Mouse (Mus musculus): ENCODE measurements around the gene Ddx55. TPM values are rescaled to one million over a fixed set of nuclear protein-coding genes. Genes with fewer than 3 reads are reported as not detected.

Ddx55 gene
- polyA plus RNA-seq, 1 experiment from 2014 or later, result 7.5 TPM

- WGBS, result 15% methylated on average over 9 of the region's 9 CpGs
- no peaks in the 10 kb centered on the region for H3K27me3 ChIP-seq (ENCODE audit: insufficient read depth, low read length)
- peaks cover 28% of the 10 kb centered on the region for H3K4me1 ChIP-seq (replicated peaks; ENCODE audit: insufficient read depth, low read length)
- no peak for TF ChIP-seq CTCF (IDR thresholded peaks at IDR 0.05; ENCODE audit: low read depth)
- H3K9me3 ChIP-seq (replicated peaks; ENCODE audit: low read length), result no peaks in the 10 kb centered on the region
- peak overlapping the region; percentile 61 for H3K4me2 ChIP-seq (ENCODE audit: low read length)
- DNase-seq (ENCODE audit: low spot score), result no peak
- H3K27ac ChIP-seq, result peak overlapping the region; percentile 90
- peak overlapping the region; percentile 54 for H3K9ac ChIP-seq (ENCODE audit: low read depth, low read length)
- H3K4me3 ChIP-seq (replicated peaks; ENCODE audit: low read depth, low read length), result peak overlapping the region; percentile 79
- H3K36me3 ChIP-seq (ENCODE audit: insufficient read depth, low read length), result no peaks in the 10 kb centered on the region
- no peak for ATAC-seq (replicated peaks; ENCODE audit: low FRiP score, low read depth)
These were observed 23.9 kb upstream of the Ddx55 start for GRCm38 (mm10) chr5:124528791-124529190.

DNA sequence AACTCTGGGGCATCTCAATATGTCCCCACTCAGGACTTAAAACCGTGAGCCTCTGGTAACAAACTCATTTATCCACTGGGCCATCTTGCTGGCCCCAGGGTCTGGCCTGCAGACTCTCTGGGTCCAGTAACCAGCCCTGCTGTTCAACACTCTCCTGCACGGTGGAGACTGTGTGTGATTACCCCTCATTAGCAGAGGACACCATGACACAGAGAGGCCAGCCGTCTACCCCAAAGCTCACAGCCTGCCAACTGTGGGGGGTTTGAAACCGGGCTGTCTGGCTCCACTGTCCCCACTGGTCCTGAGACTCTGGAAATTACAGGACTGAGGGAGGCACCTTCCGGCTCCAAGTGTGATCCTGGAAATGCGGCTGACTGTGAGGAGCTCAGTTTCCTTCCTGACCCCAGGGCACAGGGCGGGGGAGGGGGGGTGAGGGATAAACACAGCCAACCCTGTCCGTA lies 23.4 kb upstream of the Ddx55 start:
- peak; percentile 2; the same call in 1 of the 2 replicates for ATAC-seq (replicated peaks; ENCODE audit: low FRiP score, low read depth)
- H3K4me2 ChIP-seq (ENCODE audit: low read length), result peak overlapping the region; percentile 61
- peak overlapping the region; percentile 90 for H3K27ac ChIP-seq
- WGBS, result 11% methylated on average over 8 of the region's 8 CpGs
- H3K36me3 ChIP-seq (ENCODE audit: insufficient read depth, low read length), result no peaks in the 10 kb centered on the region
- H3K27me3 ChIP-seq (ENCODE audit: insufficient read depth, low read length), result no peaks in the 10 kb centered on the region
- TF ChIP-seq CTCF (IDR thresholded peaks at IDR 0.05; ENCODE audit: low read depth), result no peak
- H3K9me3 ChIP-seq (replicated peaks; ENCODE audit: low read length), result no peaks in the 10 kb centered on the region
- H3K4me1 ChIP-seq (replicated peaks; ENCODE audit: insufficient read depth, low read length), result peaks cover 28% of the 10 kb centered on the region
- H3K4me3 ChIP-seq (replicated peaks; ENCODE audit: low read depth, low read length), result peak overlapping the region; percentile 79
- peak overlapping the region; percentile 54 for H3K9ac ChIP-seq (ENCODE audit: low read depth, low read length)
- no peak for DNase-seq (ENCODE audit: low spot score)

GRCm38 (mm10) chr5:124529697-124530096 lies 23.0 kb upstream of the Ddx55 start:
- Histone ChIP-seq H3K9me3 (replicated peaks; ENCODE audit: low read length) (no peaks in the 10 kb centered on the region), H3K4me3 (replicated peaks; ENCODE audit: low read depth, low read length) (peak overlapping the region; percentile 79), H3K27ac (peak overlapping the region; percentile 90), H3K4me1 (replicated peaks; ENCODE audit: insufficient read depth, low read length) (peaks cover 28% of the 10 kb centered on the region), H3K9ac (ENCODE audit: low read depth, low read length) (peak overlapping the region; percentile 80; the same call in 1 of the 2 replicates), H3K36me3 (ENCODE audit: insufficient read depth, low read length) (no peaks in the 10 kb centered on the region), H3K27me3 (ENCODE audit: insufficient read depth, low read length) (no peaks in the 10 kb centered on the region), H3K4me2 (ENCODE audit: low read length) (peak overlapping the region; percentile 61)
- DNase-seq (ENCODE audit: low spot score), result no peak
- no peak for TF ChIP-seq CTCF (IDR thresholded peaks at IDR 0.05; ENCODE audit: low read depth)
- 26% methylated on average over 8 of the region's 8 CpGs for WGBS
- no peak for ATAC-seq (replicated peaks; ENCODE audit: low FRiP score, low read depth)

DNA sequence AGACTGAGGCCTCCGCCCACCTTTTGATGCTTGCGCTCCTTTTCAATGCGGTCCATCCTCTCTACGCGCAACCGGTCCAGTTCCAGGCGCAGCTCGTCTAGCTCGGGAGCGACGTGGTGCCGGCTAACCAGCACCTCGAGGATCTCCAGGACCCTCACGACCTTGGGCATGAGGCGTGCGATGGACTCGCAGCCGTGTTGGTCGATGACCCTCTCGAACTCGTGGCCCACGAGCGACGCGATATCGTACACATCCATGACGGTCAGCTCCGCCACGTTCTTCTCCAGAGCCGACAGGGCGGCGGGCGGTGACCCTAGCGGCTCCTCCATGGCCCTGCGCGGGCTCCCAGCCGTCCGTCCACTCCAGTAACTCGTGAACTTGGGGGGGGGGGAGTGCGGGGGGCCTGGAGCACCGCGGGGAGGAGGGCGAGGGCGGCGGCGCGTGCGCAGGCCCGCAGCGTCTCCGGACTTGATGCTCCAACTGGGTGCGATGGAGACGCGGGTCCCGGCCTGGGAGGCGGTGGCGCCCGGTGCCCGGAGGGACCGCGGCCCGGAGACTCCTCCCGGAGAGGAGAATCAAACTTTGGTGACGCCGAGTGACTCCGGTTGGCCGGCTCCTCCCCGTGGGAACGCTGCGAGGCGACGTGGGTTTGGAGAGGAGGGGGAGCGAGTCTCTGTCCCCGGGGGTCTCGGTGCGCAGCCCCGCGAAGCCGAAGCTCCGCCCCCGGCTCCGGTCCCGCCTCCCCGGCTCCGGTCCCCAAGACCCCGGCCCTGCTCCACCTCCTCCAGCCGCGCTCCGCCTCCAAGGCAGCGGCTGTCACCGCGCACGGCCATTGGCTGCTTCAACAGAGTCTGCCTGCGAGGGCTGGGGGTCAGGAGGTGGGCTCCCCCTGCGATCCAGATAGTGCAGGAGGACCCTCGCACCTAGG lies 21.7 kb upstream of the Ddx55 start, which contains the start of gene Rilpl1:
Rilpl1 (minus strand) TSS at position 737 of the 928 bp plus-strand sequence.
- H3K36me3 ChIP-seq (ENCODE audit: insufficient read depth, low read length), result no peaks in the 10 kb centered on the region
- under 1% methylated on average over 75 of the region's 96 CpGs for WGBS
- no peaks in the 10 kb centered on the region for H3K27me3 ChIP-seq (ENCODE audit: insufficient read depth, low read length)
- peak; percentile 86 for DNase-seq (ENCODE audit: low spot score)
- H3K4me1 ChIP-seq (replicated peaks; ENCODE audit: insufficient read depth, low read length), result peaks cover 28% of the 10 kb centered on the region
- peak within 1 kb of the TSS; percentile 80 for H3K9ac ChIP-seq (ENCODE audit: low read depth, low read length)
- H3K4me3 ChIP-seq (replicated peaks; ENCODE audit: low read depth, low read length), result peak within 1 kb of the TSS; percentile 79
- no peaks in the 10 kb centered on the region for H3K9me3 ChIP-seq (replicated peaks; ENCODE audit: low read length)
- no peak for TF ChIP-seq CTCF (IDR thresholded peaks at IDR 0.05; ENCODE audit: low read depth)
- H3K27ac ChIP-seq, result peak within 1 kb of the TSS; percentile 90
- H3K4me2 ChIP-seq (ENCODE audit: low read length), result peak within 1 kb of the TSS; percentile 61
- peak; percentile 83 for ATAC-seq (replicated peaks; ENCODE audit: low FRiP score, low read depth)

DNA sequence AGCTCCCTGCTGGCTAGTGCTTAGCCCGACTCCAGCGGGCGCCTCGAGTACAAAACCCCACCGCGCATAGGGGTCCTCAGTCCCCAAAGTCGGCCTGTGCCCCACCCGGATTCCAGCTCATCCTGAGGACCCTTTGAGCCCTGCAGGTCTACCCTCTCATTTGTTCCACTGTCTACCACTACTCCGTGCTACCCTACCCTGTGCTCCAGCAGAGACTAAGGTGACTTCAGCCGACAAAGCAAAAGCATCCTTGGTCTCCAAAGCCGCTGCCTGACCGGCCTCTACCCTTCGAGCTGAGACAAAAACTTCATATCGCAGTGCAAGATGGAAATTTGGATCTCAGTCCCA lies 21.1 kb upstream of the Ddx55 start:
- no peak for TF ChIP-seq CTCF (IDR thresholded peaks at IDR 0.05; ENCODE audit: low read depth)
- Histone ChIP-seq H3K36me3 (ENCODE audit: insufficient read depth, low read length) (no peaks in the 10 kb centered on the region), H3K27ac (peak overlapping the region; percentile 90), H3K9me3 (replicated peaks; ENCODE audit: low read length) (no peaks in the 10 kb centered on the region), H3K4me1 (replicated peaks; ENCODE audit: insufficient read depth, low read length) (peaks cover 28% of the 10 kb centered on the region), H3K4me3 (replicated peaks; ENCODE audit: low read depth, low read length) (peak overlapping the region; percentile 79), H3K27me3 (ENCODE audit: insufficient read depth, low read length) (no peaks in the 10 kb centered on the region), H3K4me2 (ENCODE audit: low read length) (peak overlapping the region; percentile 61), H3K9ac (ENCODE audit: low read depth, low read length) (peak overlapping the region; percentile 80)
- DNase-seq (ENCODE audit: low spot score) (no peak), ATAC-seq (replicated peaks; ENCODE audit: low FRiP score, low read depth) (no peak)
- WGBS, result 14% methylated on average over 14 of the region's 14 CpGs

GRCm38 (mm10) chr5:124532451-124532850 lies 20.2 kb upstream of the Ddx55 start:
- 28% methylated on average over 7 of the region's 7 CpGs for WGBS
- no peak for ATAC-seq (replicated peaks; ENCODE audit: low FRiP score, low read depth)
- H3K4me2 ChIP-seq (ENCODE audit: low read length), result 0 out of 2 replicates have a peak overlapping the region, but pooled peaks have one; percentile 21

More at GRCm38 (mm10) chr5:124532451-124532850, 20.2 kb upstream of the Ddx55 start:
- Histone ChIP-seq H3K4me1 (replicated peaks; ENCODE audit: insufficient read depth, low read length) (peaks cover 33% of the 10 kb centered on the region), H3K27me3 (ENCODE audit: insufficient read depth, low read length) (no peaks in the 10 kb centered on the region), H3K9me3 (replicated peaks; ENCODE audit: low read length) (no peaks in the 10 kb centered on the region), H3K4me3 (replicated peaks; ENCODE audit: low read depth, low read length) (no peak overlapping the region), H3K27ac (peak overlapping the region; percentile 90), H3K36me3 (ENCODE audit: insufficient read depth, low read length) (no peaks in the 10 kb centered on the region), H3K9ac (ENCODE audit: low read depth, low read length) (0 out of 2 replicates have a peak overlapping the region, but pooled peaks have one; percentile 23)
- no peak for TF ChIP-seq CTCF (IDR thresholded peaks at IDR 0.05; ENCODE audit: low read depth)
- DNase-seq (ENCODE audit: low spot score), result peak; percentile 65

All from kidney, postnatal 0 days (tissue).